Mouse (Mus musculus) midbrain, embryonic 15.5 days (tissue): ENCODE data around the gene Steap2. TPM values are rescaled to one million over a fixed set of nuclear protein-coding genes. Genes with fewer than 3 reads are reported as not detected.

ENCODE experiments used
- ATAC-seq: fragments of 200-750 bp; cut with Nextera tagmentation; replicated peaks from 2 replicates; pipeline ENCODE4 v1.8.0; 2017; ENCODE audit warnings: moderate TSS enrichment
- H3K27ac ChIP-seq: fragments of 300-500 bp; sonication (generic); 2 replicates; pipeline ENCODE4 v1.5.1; 2015; ENCODE audit warnings: mild to moderate bottlenecking, inconsistent platforms
- H3K27me3 ChIP-seq: fragments of 300-500 bp; sonication (generic); replicated peaks from 2 replicates; pipeline ENCODE4 v1.6.1; 2015; ENCODE audit warnings: inconsistent platforms
- H3K36me3 ChIP-seq: fragments of 300-500 bp; sonication (generic); replicated peaks from 2 replicates; pipeline ENCODE4 v1.6.1; 2015; ENCODE audit warnings: inconsistent platforms
- H3K4me1 ChIP-seq: fragments of 300-500 bp; sonication (generic); 2 replicates; pipeline ENCODE4 v1.6.1; 2015; ENCODE audit warnings: inconsistent platforms
- H3K4me2 ChIP-seq: fragments of 300-500 bp; sonication (generic); 2 replicates; pipeline ENCODE4 v1.6.1; 2015; ENCODE audit warnings: inconsistent platforms, mild to moderate bottlenecking, moderate library complexity
- H3K4me3 ChIP-seq: fragments of 300-500 bp; sonication (generic); 2 replicates; pipeline ENCODE4 v1.5.1; 2015; ENCODE audit warnings: mild to moderate bottlenecking, inconsistent platforms
- H3K9ac ChIP-seq: fragments of 300-500 bp; sonication (generic); 2 replicates; pipeline ENCODE4 v1.6.1; 2015; ENCODE audit warnings: mild to moderate bottlenecking, inconsistent platforms
- H3K9me3 ChIP-seq: fragments of 300-500 bp; sonication (generic); 2 replicates; pipeline ENCODE4 v1.6.1; 2016; ENCODE audit warnings: inconsistent platforms
- WGBS: fragments of 180-500 bp; shearing (Covaris S2); methylation state at CpG from one replicate; pipeline ENCODE4 v1.1.7; 2015; ENCODE audit warnings: mixed read lengths; 5-methylcytosine and 5-hydroxymethylcytosine counted together
- polyA plus RNA-seq: library from polyadenylated mRNA; unstranded; fragments of >200 nt; fragmentation: Nextera tagmentation; extraction: Ambion mirVana; gene quantifications from 2 replicates; pipeline ENCODE4 v1.2.1, GENCODE M21; 2015

Steap2 gene
- polyA plus RNA-seq, 1 experiment from 2014 or later = 5.7 TPM

DNA sequence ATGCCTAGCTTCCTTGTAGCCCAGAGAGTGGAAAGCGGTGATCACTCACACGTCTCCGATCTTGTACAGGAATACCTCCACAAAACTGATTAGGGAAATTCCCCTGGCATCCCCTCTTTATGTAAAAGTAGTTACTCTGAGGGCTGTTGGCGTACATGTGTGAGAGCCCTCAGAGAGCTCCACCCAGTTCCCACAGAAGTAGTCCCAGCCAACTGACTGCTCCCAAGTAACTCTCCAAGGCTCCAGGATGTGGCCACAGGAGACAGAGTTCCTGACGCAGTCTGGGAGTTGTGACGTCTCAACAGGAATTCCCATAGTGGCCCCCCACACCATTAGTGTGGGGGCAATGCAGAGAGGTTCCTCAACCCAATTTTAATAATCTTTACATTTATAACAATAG is 31.3 kb downstream of the Steap2 start:
- Histone ChIP-seq H3K9me3 (no peaks in the 10 kb centered on the region), H3K4me2 (peak overlapping the region; percentile 73), H3K36me3 (no peaks in the 10 kb centered on the region), H3K27ac (no peak overlapping the region), H3K4me1 (peaks cover 20% of the 10 kb centered on the region), H3K4me3 (peak overlapping the region; percentile 69), H3K27me3 (no peaks in the 10 kb centered on the region), H3K9ac (peak overlapping the region; percentile 62)
- peak; percentile 24; the same call in 1 of the 2 replicates for ATAC-seq
- 39% methylated on average over 6 of the region's 6 CpGs for WGBS

DNA sequence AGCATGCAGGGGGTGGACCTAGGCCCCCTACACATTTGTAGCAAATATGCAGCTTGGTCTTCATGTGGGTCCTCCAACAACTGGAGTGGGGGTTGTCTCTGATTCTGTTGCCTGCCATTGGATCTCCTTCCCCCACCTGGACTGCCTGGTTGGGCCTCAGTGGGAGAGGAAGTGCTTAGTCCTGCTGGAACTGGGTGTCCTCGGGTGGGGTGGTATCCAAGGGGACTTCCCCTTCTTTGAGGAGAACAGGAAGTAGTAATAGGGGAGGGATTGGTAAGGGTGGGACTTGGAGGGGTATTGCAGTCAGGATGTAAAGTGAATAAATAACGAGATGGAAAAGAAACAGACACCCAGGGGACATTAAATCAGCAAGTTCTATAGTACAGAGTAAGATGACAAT is 35.7 kb downstream of the Steap2 start:
- WGBS = 55% methylated on average over 2 of the region's 2 CpGs
- ATAC-seq = no peak
- Histone ChIP-seq H3K4me1 (peaks cover 5% of the 10 kb centered on the region), H3K27me3 (no peaks in the 10 kb centered on the region), H3K27ac (no peak overlapping the region), H3K36me3 (no peaks in the 10 kb centered on the region), H3K9ac (no peak overlapping the region), H3K4me2 (no peak overlapping the region), H3K4me3 (no peak overlapping the region), H3K9me3 (no peaks in the 10 kb centered on the region)

GRCm38 (mm10) chr5:5657932-5658331 is 36.4 kb downstream of the Steap2 start:
- WGBS = 74% methylated on average over 2 of the region's 2 CpGs
- H3K4me2 ChIP-seq = no peak overlapping the region
- no peak overlapping the region for H3K4me3 ChIP-seq
- H3K36me3 ChIP-seq = no peaks in the 10 kb centered on the region
- no peaks in the 10 kb centered on the region for H3K27me3 ChIP-seq
- no peaks in the 10 kb centered on the region for H3K9me3 ChIP-seq
- ATAC-seq = no peak
- no peak overlapping the region for H3K27ac ChIP-seq
- H3K9ac ChIP-seq = no peak overlapping the region
- H3K4me1 ChIP-seq = peaks cover under 1% of the 10 kb centered on the region

GRCm38 (mm10) chr5:5648817-5649569 is 45.4 kb downstream of the Steap2 start:
- Histone ChIP-seq H3K4me1 (no peaks in the 10 kb centered on the region), H3K27ac (no peak overlapping the region), H3K36me3 (no peaks in the 10 kb centered on the region), H3K9ac (no peak overlapping the region), H3K4me3 (no peak overlapping the region), H3K9me3 (no peaks in the 10 kb centered on the region), H3K4me2 (no peak overlapping the region), H3K27me3 (no peaks in the 10 kb centered on the region)
- no peak for ATAC-seq
- 74% methylated on average over 6 of the region's 6 CpGs for WGBS

DNA sequence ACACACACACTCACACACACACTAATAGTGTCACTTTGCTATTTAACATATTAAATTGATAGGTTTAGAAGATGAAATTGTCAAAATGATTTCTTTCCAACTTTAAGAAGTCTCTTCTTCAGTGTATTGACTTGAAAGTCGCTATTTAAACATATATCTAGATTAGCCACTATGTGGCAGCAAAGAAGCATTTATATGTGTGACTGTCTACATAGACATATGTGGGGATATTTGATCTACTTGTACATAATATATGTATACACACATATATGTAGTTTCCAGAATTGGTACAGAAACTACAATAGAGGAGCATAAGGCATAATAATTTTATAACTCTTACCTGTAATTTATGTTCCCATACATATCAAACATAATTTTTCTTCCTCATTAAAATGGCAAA is 48.2 kb downstream of the Steap2 start:
- WGBS = 25% methylated on average over 1 of the region's 1 CpGs
- no peak overlapping the region for H3K9ac ChIP-seq
- no peak overlapping the region for H3K4me3 ChIP-seq
- H3K9me3 ChIP-seq = no peaks in the 10 kb centered on the region
- H3K4me2 ChIP-seq = no peak overlapping the region
- H3K4me1 ChIP-seq = no peaks in the 10 kb centered on the region
- H3K27ac ChIP-seq = no peak overlapping the region
- ATAC-seq = peak; percentile 66; the same call in 1 of the 2 replicates
- H3K36me3 ChIP-seq = no peaks in the 10 kb centered on the region
- H3K27me3 ChIP-seq = no peaks in the 10 kb centered on the region

DNA sequence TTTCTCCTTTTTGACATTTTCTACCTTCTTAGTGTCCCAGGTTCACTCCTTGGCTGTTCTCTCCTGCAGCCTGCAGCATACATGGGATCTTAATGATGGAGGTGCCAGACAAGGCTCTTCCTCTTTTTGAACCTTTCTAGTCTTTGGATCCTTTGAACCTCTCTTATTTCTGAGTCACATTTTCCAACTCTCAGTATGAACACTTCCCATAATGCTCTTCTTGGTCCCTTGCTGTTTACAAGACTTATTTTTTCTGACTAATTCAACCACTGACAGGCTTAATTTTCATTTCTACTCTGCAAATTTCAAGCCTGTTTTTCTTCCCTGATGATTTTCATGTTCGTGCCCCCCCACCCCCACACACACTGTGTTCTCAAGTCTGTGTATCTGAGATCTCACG is 55.9 kb downstream of the Steap2 start:
- H3K9me3 ChIP-seq = no peaks in the 10 kb centered on the region
- H3K9ac ChIP-seq = no peak overlapping the region
- H3K4me2 ChIP-seq = no peak overlapping the region
- no peak for ATAC-seq
- H3K36me3 ChIP-seq = no peaks in the 10 kb centered on the region
- H3K4me1 ChIP-seq = no peaks in the 10 kb centered on the region
- H3K27ac ChIP-seq = no peak overlapping the region
- H3K27me3 ChIP-seq = no peaks in the 10 kb centered on the region
- no peak overlapping the region for H3K4me3 ChIP-seq
- 65% methylated on average over 2 of the region's 2 CpGs for WGBS

DNA sequence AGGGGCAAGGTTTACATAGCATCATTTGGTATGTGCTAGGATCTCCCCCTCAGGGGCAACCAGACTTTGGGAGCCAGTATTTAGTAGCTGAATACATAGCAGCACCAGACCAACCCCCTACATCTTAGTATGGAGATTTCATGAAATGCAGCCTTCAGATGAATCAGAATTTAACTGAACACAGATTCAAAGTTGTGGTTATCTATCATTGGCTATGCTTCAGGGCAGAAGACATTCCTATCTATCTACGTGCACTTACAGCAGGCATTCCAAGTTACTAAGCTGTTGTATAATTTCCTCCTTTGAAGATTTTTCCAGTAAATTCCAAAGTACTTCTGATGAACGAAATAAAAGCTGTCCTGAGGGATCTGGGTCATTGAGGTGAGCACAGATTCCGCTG is 68.9 kb downstream of the Steap2 start:
- H3K27me3 ChIP-seq = no peaks in the 10 kb centered on the region
- no peak overlapping the region for H3K4me2 ChIP-seq
- no peak overlapping the region for H3K27ac ChIP-seq
- no peak overlapping the region for H3K9ac ChIP-seq
- H3K4me3 ChIP-seq = no peak overlapping the region
- no peaks in the 10 kb centered on the region for H3K36me3 ChIP-seq
- ATAC-seq = no peak
- no peaks in the 10 kb centered on the region for H3K9me3 ChIP-seq
- H3K4me1 ChIP-seq = no peaks in the 10 kb centered on the region
- WGBS = 78% methylated on average over 3 of the region's 3 CpGs

- no peaks in the 10 kb centered on the region for H3K36me3 ChIP-seq
- no peaks in the 10 kb centered on the region for H3K9me3 ChIP-seq
- no peak overlapping the region for H3K4me2 ChIP-seq
- 68% methylated on average over 4 of the region's 4 CpGs for WGBS
- no peaks in the 10 kb centered on the region for H3K27me3 ChIP-seq
- H3K9ac ChIP-seq = no peak overlapping the region
- ATAC-seq = no peak
- H3K4me1 ChIP-seq = no peaks in the 10 kb centered on the region
- no peak overlapping the region for H3K27ac ChIP-seq
- no peak overlapping the region for H3K4me3 ChIP-seq
Observed at GRCm38 (mm10) chr5:5618329-5618728, 76.0 kb downstream of the Steap2 start.

Other genes starting within 250 kb of the Steap2 start
- gene 1700015F17Rik, start 215.4 kb downstream of the Steap2 start, polyA plus RNA-seq = not detected in 2 replicates
- gene Cldn12, start 179.6 kb downstream of the Steap2 start, polyA plus RNA-seq = 17.3 and 18.8 TPM in 2 replicates
- gene Gtpbp10, start 135.0 kb downstream of the Steap2 start, polyA plus RNA-seq = 19.8 and 20.8 TPM in 2 replicates
- gene Gm8773, start 120.8 kb downstream of the Steap2 start, polyA plus RNA-seq = 12.0 and 12.5 TPM in 2 replicates
- gene Cfap69, start 30.3 kb downstream of the Steap2 start, polyA plus RNA-seq = 8.2 and 9.7 TPM in 2 replicates
- 0.88 and 1.2 TPM in 2 replicates for gene Steap1, start 54.7 kb upstream of the Steap2 start, polyA plus RNA-seq